Mouse (Mus musculus) lung, postnatal 14 days (tissue): ENCODE measurements around the gene Wnt5b.

ENCODE experiments used
- DNase-seq: peaks from one replicate; pipeline ENCODE4 v3.0.0; 2021

Wnt5b gene

DNA sequence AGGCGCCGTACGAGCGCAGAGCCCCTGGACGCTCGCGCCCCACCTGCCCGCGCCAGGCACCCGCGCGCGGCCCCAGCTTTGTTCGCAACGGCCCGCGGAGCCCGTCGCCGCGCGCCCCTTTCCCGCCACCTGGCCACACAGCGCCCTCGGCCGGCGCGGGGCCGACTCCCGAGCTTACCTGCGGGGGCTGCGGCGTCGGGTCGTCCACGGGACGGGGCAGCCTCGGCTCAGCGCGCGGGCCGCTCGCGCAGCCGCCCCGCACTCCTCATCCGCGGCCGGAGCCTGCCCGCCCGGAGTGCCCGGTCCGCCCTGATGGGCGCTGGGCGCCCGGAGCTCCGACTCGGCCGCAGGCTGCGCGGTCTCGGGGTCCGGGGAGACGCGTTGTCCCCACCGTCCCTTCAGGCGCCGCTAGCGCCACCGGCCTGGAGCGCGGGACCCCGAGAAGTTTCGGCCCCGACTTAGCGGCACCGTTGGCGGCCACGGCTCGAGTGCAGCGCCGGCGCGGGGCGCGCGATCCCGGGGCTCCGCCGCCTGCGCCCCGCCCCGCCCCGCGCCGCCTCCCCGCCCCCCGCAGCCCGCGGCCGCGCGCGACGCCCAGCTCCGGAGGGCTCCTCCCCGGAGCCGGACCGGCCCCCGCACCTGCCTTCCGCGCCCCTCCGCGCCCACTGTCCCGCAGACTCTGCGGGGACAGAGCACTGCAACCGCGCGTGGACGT lies at the start of gene Wnt5b:
Wnt5b (minus strand) TSS at position 545 of the 715 bp plus-strand sequence.
- peak; percentile 16 for DNase-seq

- no peak for DNase-seq
Observed at GRCm38 (mm10) chr6:119590872-119591271, 46.7 kb upstream of the Wnt5b start.

GRCm38 (mm10) chr6:119587897-119588296 lies 43.8 kb upstream of the Wnt5b start:
- DNase-seq: no peak

DNA sequence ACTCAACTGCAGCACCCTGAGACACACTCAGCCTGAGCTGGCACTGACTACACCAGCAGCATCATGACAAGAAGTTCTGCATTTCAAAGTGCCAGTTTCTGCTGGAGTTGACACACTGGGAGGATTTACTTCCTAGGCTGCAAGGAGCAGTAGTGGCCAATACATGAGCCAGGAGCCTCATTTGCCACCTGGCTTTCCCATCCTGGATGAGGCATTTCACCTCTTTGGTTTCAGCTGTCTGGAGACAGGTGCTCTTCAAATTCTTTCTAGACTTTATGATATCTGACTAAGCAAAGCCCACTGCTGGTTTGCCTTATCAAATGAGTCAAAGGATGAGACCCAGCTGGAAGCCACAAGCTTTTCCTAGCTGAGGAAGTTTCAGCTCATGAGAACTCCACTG lies 43.3 kb upstream of the Wnt5b start:
- no peak for DNase-seq

DNA sequence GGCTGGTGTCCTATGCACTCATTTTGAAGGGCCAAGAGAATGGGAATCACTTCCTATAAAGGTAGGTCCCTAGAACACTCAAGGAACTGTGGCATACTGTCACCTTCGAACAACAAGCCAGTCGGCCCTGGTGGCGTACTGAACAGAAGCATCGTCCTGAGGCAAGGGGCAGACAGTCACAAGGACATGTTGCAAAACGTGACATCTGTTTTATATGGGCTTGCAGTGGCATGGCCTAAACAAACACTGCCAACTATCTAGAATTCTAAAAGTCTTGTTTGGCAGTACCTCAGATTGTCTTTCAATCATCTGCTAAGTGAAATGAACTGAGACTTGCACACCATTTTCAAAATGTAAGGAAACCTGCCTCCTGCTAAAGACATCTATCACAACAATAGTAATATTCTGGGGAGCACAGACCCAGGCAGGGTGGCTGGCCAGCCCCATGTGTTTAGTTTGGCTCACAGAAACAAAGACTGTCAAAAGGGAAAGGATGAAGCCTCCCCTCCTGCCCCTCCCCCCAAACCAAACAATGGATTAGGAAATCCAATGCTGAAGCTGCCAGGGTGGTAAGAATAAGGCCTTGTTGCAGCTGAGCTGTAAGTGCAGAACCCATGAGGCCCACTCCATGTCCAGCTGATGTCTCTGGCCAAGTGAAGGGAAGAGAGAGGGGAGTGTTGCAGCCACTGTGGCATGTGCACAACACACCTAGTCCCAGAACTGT lies 41.7 kb upstream of the Wnt5b start:
- DNase-seq: peak; percentile 64

- no peak for DNase-seq
Observed at GRCm38 (mm10) chr6:119584061-119584460, 39.9 kb upstream of the Wnt5b start.

DNA sequence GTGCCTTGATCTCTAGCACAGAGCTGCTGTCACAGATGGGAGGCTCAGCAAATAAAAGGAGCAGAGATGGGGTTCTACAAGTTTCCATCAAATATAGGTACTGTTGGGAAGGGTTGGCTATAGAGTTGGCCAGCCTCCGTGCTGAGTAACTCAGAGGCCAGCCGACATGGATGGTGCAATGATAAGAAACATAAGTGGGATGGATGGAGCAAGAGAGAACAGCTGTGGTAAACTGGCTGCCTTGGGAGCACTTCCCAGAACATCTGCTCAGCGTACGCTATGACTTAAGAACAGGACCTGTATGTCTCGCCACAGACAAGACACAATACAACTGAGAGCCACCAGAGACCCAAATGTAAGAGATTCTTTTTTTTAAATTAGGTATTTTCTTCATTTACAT lies 39.0 kb upstream of the Wnt5b start:
- no peak for DNase-seq

- no peak for DNase-seq
Observed at GRCm38 (mm10) chr6:119576706-119577105, 32.6 kb upstream of the Wnt5b start.

DNA sequence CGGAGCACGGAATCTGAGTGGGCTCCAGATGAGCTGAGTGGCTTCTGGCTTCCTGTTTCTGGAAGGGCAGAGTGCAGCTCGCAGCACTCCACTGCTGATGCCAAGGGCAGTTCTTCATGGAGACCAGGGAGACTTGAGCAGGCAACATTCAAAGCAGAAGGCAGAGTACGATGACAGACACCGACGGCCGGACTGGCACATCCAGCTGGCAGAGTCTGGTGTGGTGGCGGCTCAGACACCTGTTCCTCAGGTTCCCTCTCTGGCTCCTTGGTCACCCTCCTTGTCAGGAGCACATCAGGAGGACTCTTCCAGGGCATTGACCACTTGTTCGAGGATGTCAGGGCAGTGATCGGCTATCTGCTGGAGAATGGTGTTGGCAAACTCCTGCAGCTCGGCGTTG lies 31.2 kb upstream of the Wnt5b start:
- no peak for DNase-seq

DNA sequence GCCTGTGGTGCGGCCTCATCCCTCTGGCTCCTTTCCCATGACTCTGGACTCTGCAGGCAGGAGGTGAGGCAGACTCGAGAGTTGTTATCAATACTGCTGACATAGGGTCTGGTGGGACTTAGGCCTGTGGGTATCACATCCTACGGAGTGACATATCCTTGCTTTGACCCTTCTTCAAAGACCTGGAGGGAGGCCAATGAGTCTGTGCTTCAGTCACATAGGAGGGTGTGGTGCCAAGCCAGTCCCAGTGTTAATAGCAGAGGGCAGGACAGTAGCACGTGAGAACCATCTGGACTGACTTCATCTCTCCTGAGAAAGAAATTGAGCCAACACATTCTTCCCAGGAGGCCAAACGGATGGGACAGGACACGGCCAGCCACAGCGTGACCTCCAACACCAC lies 28.1 kb upstream of the Wnt5b start:
- no peak for DNase-seq

DNA sequence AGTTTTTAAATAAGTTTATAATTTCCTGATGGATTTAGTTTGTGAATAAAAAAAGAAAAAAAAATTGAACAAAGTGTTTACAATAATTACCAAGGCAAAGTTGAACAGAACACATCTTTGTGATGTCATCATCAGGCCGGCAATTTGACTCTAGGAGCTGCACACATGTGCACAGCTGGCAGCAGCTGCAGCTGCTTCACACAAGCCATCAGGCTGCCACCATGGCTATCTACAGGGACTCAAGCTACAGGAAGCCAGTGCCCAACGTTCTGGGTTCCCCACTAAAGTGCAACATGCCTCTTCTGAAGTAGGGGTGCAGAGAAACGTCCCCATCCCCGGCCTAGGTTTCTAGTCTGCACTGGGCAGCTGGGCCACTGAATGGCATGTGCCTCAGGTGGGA lies 26.6 kb upstream of the Wnt5b start:
- no peak for DNase-seq

DNA sequence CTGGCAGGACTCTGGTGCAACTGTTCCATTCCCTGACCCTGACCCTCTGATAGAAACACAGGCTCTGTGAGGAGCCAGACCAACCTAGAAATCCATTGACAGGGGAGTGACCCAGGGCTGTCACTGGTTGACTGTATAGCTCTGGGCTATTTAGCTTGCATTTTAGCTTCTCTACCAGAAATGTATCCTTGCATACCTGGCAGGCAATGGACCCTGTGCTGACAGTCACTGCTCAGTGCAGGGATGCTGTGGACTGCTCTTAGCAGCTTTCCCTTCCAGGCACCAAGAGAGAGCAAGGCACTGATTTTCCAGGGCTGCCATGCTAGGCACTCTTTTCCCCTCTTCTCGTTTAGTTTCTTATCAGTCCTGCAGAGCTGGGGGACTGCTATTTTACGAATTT lies 24.2 kb upstream of the Wnt5b start:
- no peak for DNase-seq

GRCm38 (mm10) chr6:119565451-119566379 lies 21.6 kb upstream of the Wnt5b start:
- DNase-seq: no peak

- DNase-seq: peak; percentile 10
Observed at GRCm38 (mm10) chr6:119562558-119562957, 18.4 kb upstream of the Wnt5b start.

DNA sequence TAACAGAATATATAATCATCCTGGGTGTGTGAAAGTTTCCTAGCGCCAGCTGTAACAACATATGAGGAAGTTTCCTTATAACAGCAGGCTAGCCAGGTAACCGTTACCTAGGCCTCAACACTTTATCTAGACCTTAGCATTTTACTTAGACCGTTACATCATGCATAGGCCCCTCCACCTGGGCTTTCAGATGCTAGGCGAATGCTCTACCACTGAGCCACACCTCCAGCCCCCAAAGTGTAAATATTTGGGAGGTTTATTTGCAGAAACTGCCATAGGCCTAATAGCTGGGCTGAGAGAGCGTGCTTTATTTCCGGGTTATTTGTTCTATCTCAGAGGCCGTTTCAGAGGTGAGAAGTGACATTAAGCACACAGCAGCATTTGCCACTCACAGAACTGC lies 14.7 kb upstream of the Wnt5b start:
- no peak for DNase-seq

- no peak for DNase-seq
Observed at GRCm38 (mm10) chr6:119554439-119554838, 10.3 kb upstream of the Wnt5b start.

DNA sequence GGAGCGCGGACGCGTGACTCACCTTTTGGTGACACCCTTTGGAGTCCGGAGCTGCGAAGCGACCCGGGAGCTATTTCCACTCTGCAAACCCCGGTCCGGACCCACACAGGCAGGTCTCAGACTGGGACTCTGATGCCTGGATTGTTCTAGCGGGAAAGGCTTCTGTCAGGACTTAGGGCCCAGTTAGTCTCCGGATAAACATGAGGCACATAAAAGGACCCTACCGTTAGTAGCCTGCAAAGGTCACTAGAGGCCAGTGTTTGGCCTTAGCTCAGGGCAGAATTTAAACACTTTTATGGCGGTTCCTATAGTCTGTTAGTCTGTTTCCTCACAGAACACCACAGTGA lies 344 bp upstream of the Wnt5b start:
- DNase-seq: no peak

DNA sequence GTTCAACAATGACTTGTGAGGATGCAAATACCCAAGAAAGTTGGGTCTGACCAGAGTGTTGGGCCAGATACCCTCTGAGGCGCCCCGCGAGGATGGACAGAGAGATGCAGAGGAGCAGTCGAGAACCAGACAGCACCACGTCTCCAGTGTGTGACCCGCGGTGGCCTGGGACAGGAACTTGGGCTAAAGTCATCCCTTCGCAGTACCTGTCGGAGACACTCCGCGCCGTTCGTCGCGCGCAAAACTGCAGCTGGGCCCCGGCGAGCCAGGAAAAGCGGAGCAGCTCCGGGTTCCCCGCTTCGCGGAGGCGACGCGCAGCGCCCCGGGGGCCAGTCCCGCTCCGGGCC lies 718 bp downstream of the Wnt5b start:
- DNase-seq: no peak

DNA sequence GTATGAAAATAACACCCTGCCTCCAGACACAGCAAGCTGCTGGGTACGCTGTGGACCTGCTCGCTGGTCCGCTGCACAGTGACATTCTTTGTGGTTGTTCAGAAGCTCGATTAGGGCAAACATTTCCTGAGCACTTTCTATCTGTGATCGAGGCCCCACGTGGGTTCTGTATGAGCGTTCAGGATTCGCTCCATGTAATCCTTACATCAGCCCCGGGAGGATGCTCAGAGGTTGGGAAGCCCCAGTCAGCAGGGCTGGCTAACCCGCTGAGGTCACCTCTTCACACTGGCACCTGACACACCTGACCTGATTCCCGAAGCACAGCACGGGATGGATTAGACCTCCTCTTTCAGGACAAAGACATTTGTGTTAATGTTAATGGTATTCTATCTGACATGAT lies 8.3 kb downstream of the Wnt5b start:
- DNase-seq: no peak

DNA sequence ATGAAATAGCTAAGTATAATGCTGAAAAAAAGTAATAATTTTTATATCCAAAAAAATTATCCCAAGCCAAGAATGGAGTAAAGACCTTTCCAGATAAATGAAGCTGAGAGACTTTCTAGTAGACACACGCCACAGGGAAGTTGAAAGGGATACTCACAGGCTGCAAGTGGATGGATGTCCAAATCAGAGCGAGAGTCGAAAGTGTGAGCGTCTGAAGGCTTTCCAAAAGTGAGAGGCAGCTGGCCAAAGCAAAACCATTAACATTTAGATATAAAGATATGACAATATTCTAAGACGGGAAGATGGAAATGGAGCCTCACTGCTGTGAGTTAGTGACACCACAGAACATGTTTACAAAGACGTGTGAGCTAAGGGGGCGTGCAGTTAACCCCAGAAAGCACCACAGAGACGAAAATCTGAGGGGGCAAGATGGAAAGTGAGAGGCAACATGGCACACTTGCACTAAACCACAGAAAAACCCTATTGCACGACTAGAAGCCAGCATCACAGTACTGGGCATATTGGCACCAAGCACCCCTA lies 10.9 kb downstream of the Wnt5b start:
- DNase-seq: no peak

GRCm38 (mm10) chr6:119529659-119530058 lies 14.5 kb downstream of the Wnt5b start:
- DNase-seq: no peak

DNA sequence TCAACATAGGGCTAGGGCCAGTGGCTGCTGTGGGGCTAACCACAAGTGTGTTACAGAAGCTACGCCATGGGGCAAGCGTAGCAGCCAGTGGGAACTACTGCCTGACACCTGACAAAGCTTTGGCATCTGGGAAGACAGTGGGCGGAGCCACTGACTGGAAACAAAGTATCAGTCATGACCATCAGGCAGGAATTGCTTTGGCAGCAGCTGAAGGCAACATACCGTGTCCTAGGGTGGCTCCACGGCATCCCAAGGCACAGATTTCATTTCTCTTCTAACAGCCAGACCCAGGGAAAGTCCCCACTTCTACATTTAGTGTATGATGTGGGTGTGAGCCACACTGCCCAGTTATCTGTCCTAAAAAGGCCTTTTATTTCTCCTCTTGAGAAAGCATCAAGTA lies 17.6 kb downstream of the Wnt5b start:
- DNase-seq: no peak

DNA sequence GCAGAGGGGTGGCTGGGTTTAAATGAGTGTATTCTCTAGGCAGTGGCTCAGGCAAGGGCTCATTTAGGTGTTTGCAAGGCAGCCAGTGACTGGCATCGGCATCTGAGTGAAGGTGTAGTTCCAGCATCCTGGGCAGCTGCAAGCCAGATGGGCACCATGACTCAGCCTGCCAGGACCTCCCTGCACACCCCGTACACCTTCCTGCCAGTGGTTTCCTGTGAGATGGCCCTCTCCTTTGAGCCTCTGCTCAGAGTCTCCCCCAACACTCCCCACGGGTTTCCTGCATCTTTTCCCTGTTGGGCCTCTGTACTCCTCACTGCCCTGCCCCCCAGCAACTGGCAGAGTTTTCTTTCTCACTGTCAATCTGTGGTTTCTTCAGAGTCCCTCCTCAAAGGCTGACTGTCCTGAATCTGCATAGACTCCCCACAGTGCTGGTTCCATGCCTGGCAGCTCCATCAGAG lies 22.2 kb downstream of the Wnt5b start:
- no peak for DNase-seq
